Mouse (Mus musculus): ENCODE data around the gene Hpcal1.
"Not testable (repeated sequence)": the region's sequence is repeated elsewhere in the genome, so short reads cannot be mapped to it uniquely, and the experiment has no call there.

GRCm38 (mm10) chr12:17773721-17774120, 83.1 kb downstream of the Hpcal1 start:
- not testable (repeated sequence) for TF ChIP-seq CTCF (IDR thresholded peaks at IDR 0.05; ENCODE audit: control insufficient read depth, insufficient read depth, insufficient replicate concordance, low read depth, low read length); POLR2A (IDR thresholded peaks at IDR 0.05; ENCODE audit: control insufficient read depth, low read depth, low read length)
